Mouse (Mus musculus) cortical plate, adult 2 months (tissue): ENCODE data around the gene Hmox2.

Experiments used
- CTCF ChIP-seq: fragments of 200-500 bp; IDR thresholded peaks from 2 replicates; pipeline ENCODE4 v1.5.1; 2011; ENCODE audit warnings: mild to moderate bottlenecking, control low read depth, low read length; ENCODE audit not compliant: insufficient read depth; ENCODE audit errors: extremely low read depth
- POLR2A ChIP-seq: fragments of 200-500 bp; IDR thresholded peaks from 2 replicates; pipeline ENCODE4 v1.6.1; 2011; ENCODE audit warnings: mild to moderate bottlenecking, low read length, control low read depth; ENCODE audit not compliant: insufficient read depth; ENCODE audit errors: extremely low read depth

DNA sequence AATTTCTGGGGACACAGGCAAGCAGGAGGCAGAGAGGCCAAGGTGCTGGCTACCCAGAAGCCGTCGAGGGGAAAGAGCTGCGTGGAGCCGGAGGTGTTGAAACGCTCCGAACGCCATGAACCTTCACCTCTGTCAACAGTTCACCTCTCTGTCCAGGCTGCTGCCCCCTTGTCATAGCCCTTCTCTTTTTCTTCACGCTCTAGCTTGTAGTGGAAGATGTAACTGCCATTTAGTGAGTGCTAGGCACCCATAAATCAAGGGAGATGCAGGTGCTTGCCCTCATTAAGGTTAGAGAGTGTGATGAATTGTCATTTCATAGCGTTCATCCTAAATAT lies 41.7 kb upstream of the Hmox2 start:
- TF ChIP-seq CTCF (no peak), POLR2A (no peak)
